Mouse (Mus musculus) small intestine, adult 2 months (tissue): ENCODE data around the gene Atp6v0a4.

Experiments used
- CTCF ChIP-seq: fragments of 200-500 bp; IDR thresholded peaks from 2 replicates; pipeline ENCODE4 v1.5.1; 2012; ENCODE audit warnings: low read depth, mild to moderate bottlenecking, control low read depth, inconsistent platforms, low read length, moderate library complexity, mixed read lengths; ENCODE audit not compliant: insufficient replicate concordance, insufficient read length; ENCODE audit errors: extremely low read depth
- POLR2A ChIP-seq: fragments of 200-500 bp; IDR thresholded peaks from 2 replicates; pipeline ENCODE4 v1.6.1; 2012; ENCODE audit warnings: low read depth, mild to moderate bottlenecking, control low read depth, inconsistent platforms, low read length, moderate library complexity

- TF ChIP-seq CTCF = no peak
- no peak for TF ChIP-seq POLR2A
Measured at GRCm38 (mm10) chr6:38096961-38097370, 27.4 kb downstream of the Atp6v0a4 start.
